ENCODE assay signal across 11 mouse cellular contexts in genomic region chr12:30142085-30142484, GRCm38 (mm10). TPM values are rescaled to one million over a fixed set of nuclear protein-coding genes. Genes with fewer than 3 reads are reported as not detected.
A peak's percentile ranks its signal among the peaks of the same experiment; 100 is the strongest.
DNase-seq lines count a peak whose midpoint lies in the region; ATAC-seq lines count a peak whose summit lies in the region.
"Had no signal": no experiment of that assay in that cellular context is flagged by ENCODE, and none has a peak within 500 bp of the region (broad histone marks: within the 10 kb centered on the region; RNA-seq: fewer than 3 reads in every experiment).

No protein-coding gene starts in this region.

- peak; percentile 18 to 42 for DNase-seq in heart, adult 18-20 months
- DNase-seq in urinary bladder, postnatal 14 days (ENCODE audit: low spot score) = peak; percentile 22
- no peak for DNase-seq in urinary bladder, adult 2 months (ENCODE audit: low spot score)
- DNase-seq in kidney, postnatal 14 days = peak; percentile 22
- DNase-seq in gastrocnemius, adult 18-20 months (ENCODE audit: low spot score) = no peak
- no peak for DNase-seq in thymus, postnatal 36 days

- no peak for ATAC-seq in heart, embryonic 11.5 days (replicated peaks; ENCODE audit: insufficient number of reproducible peaks, low FRiP score, low TSS enrichment)
- no peak for ATAC-seq in megakaryocyte, adult 5-6 weeks (ENCODE audit: poor library complexity, severe bottlenecking)

- H3K4me3 ChIP-seq in heart, embryonic 11.5 days (ENCODE audit: low read depth, low read length) = no peak overlapping the region
- H3K4me3 ChIP-seq: hindbrain, embryonic 15.5 days had no signal

- H3K27me3 ChIP-seq in heart, embryonic 11.5 days (ENCODE audit: control insufficient read depth, insufficient read depth, low read length) = no peaks in the 10 kb centered on the region
- H3K27me3 ChIP-seq: hindbrain, embryonic 15.5 days had no signal

- H3K4me2 ChIP-seq in heart, embryonic 11.5 days = no peak overlapping the region
- H3K4me2 ChIP-seq: hindbrain, embryonic 15.5 days had no signal

- H3K27ac ChIP-seq in heart, embryonic 11.5 days (ENCODE audit: low read depth, low read length) = no peak overlapping the region
- H3K27ac ChIP-seq: hindbrain, embryonic 15.5 days had no signal

- no peaks in the 10 kb centered on the region for H3K4me1 ChIP-seq in heart, embryonic 11.5 days (ENCODE audit: control insufficient read depth, insufficient read depth, low read length)
- H3K4me1 ChIP-seq: hindbrain, embryonic 15.5 days had no signal

- no peaks in the 10 kb centered on the region for H3K36me3 ChIP-seq in heart, embryonic 11.5 days (ENCODE audit: control insufficient read depth, insufficient read depth, low read length)
- H3K36me3 ChIP-seq: hindbrain, embryonic 15.5 days had no signal

- WGBS in heart, embryonic 11.5 days (ENCODE audit: insufficient replicate concordance) = 59% methylated on average over 3 of the region's 3 CpGs

- H3K9me3 ChIP-seq in heart, embryonic 11.5 days (replicated peaks; ENCODE audit: control insufficient read depth, low read length) = no peaks in the 10 kb centered on the region
- H3K9me3 ChIP-seq: hindbrain, embryonic 15.5 days had no signal

- H3K9ac ChIP-seq in heart, embryonic 11.5 days (ENCODE audit: low read depth, low read length) = no peak overlapping the region
- H3K9ac ChIP-seq: hindbrain, embryonic 15.5 days had no signal

RNA-seq across cellular contexts. Expression of gene Tpo, which starts 9.7 kb away (rescaled TPM):
- total RNA-seq in heart, adult 18-20 months (2021) = not detected
- polyA plus RNA-seq in heart, embryonic 11.5 days (2014; fragmentation: Nextera tagmentation; extraction: Ambion mirVana) = not detected in 2 replicates
- 0.19 and 0.32 TPM in 2 replicates for polyA plus RNA-seq in urinary bladder, adult 2 months (2012; rRNA removed)
- not detected in 2 replicates for total RNA-seq in megakaryocyte, adult 5-6 weeks (2015)
- total RNA-seq in megakaryocyte, adult 5-6 weeks (2017) = not detected in 2 replicates
- total RNA-seq in gastrocnemius, adult 18-20 months (2021) = not detected
- total RNA-seq: MEL had no signal
- polyA plus RNA-seq: liver, embryonic 16.5 days had no signal

Comparison
In these comparisons a context has a peak if more than half of its experiments do, and no peak if none do; other contexts are left out.
1. DNase-seq: peak in heart, adult 18-20 months (2 of 2), urinary bladder, postnatal 14 days (single experiment) and kidney, postnatal 14 days (single experiment); none in urinary bladder, adult 2 months (single experiment), gastrocnemius, adult 18-20 months (single experiment) and thymus, postnatal 36 days (0 of 2).